Mouse (Mus musculus): ENCODE measurements at regions not wholly inside any gene's neighbourhood (a gene's known extent, or its start where the extent isn't known, plus 50 kb on each side); places are given as distances from the start of the nearest gene placed in this dataset.
A peak's percentile ranks its signal among the peaks of the same experiment; 100 is the strongest.
"Not testable (repeated sequence)": the region's sequence is repeated elsewhere in the genome, so short reads cannot be mapped to it uniquely, and the experiment has no call there.

DNA sequence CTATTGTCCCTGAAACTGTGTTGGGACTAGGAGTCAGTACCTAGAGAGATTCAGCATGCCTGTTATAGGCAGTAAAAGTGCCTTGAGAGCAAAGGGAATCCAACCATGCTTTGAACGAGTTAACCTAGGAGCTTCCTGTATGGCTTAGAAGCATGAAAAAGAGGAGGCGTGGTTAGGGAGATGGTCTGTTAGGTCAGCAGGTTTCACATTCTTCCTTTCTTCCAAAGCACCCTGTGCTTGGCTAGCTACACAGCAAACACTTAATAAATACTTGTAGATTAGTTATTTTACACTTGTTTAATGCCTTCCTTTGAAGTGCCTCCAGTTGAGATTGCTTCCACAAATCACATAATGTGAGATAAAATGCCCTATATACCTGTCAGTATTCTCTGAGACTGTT lies 284.9 kb upstream of the Adgra3 start:
- DNase-seq (ENCODE audit: low read depth), result no peak

DNA sequence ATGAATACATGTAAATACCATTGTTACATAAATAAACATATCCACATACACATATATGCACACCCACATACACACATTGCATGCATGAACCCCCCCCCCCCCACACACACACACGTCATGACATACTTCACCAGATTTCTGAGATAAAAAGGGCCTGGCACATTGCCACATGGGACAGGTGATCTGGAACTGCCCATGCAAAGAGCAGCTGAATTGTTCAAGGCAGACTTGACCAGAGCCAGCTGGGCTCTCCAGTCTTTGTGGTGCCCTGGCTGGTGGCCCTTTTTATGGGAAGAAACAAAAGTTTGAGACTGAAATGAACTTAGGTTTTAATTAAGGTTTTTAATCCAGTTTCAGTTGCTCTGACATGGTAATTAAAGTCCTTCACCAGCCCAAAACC lies 250.7 kb upstream of the Adgra3 start:
- no peak for DNase-seq (ENCODE audit: low read depth)

DNA sequence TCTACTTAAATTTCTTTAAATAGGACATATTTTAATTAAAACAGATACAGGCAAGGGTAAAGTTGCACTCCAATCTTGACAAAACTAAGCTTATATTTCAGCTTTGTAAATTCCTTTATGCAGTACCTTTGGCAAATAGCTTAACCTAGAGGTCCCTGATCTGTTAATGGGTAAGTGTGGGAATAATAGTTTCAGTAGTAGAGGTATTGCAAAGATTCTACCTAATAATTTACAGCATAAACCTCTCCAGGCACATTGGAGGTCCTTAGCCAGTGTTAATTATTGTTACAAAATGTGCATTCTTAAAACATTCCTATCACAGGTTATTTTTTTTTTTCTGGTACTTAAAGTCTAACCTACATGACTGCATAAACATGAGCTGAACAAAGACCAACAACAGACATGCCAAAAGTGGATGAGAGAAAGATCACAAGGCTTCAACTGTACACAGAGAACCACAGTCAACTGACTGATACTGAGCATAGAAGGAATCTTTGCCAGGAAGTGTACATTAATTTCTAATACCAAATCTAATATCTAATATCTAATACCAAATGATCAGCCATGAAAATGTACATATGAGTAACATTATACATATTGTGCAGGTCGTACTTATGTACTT lies 245.2 kb upstream of the Adgra3 start:
- no peak for DNase-seq (ENCODE audit: low read depth)

DNA sequence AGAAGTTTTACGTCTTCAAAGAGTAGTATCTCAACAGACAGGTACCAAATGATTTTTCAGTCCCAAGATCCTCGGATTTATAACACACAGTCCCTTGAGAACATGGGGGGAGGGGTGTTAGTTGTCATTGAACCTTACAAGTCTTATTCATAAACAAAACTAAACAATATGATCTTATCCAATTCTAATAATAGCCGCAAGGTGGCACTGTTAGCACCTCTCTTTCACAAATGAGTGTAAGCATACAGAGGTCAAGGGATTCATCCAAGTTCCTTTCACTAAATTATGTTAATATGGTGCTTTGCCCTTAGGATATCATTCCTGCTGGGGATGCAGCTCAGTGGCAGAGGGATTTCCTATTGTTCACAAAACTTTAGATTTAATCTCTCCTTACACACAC lies 235.0 kb upstream of the Adgra3 start:
- DNase-seq (ENCODE audit: low read depth), result peak; percentile 36

DNA sequence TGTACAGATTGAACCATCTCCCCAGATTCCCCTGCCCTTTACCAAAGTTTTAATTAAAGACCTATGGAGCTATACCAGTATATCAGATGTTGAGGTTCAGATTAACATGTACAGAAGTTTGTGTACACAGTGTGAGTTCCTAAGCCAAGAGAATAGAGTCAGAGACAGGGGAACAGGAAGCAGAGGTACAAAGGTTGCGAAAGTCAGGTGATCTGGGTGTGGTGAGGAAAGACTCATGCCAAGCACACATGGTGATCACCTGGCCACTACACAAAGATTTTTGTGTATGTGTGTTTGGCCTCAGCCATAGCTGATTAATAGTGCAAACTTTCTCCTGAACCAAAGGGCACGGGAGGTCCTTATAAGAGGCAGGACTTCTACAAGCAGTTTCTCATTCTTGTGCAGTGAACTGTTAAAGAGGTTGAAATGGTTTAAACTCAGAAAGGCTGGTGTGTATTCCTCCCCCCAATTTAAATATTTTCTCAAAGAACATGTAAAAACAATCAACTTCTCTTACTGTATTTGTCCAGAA lies 232.1 kb upstream of the Adgra3 start:
- no peak for DNase-seq (ENCODE audit: low read depth)

DNA sequence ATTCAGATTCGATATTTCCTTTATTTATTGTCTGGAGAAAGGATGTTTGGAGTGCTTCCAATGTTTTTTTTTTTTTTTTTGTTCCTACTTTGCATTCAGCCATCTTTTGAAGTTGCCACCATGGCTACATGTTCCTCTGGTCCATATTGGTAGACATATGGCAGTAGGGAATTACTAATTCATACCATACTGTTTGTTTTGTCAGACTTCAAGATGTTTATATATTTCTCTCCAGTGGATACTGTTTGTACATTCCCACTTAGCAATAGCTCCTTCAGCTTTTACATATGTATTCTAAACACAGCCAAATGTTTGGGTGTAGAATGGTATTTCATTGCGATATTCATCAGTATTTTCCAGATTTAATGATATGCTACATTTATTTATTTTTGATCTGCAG lies 201.6 kb upstream of the Adgra3 start:
- DNase-seq (ENCODE audit: low read depth), result no peak

DNA sequence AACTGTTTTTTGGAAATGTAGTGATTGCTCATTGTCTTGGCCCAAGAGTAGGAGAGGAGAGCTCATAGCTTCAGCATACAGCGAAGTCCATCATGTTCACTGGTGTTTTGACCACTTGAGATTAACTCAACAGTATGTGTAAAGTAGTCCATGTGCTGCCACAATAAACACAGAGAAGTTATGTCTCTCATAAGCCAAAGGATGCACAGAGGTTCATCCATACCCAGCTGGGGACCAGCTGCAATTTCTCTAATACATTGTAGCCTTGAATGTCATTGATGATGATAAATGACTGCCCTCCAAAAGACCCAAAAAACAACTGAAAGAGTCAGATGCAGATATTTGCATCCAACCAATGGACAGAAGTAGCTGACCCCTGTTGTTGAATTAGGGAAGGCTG lies 199.2 kb upstream of the Adgra3 start:
- DNase-seq (ENCODE audit: low read depth), result no peak

DNA sequence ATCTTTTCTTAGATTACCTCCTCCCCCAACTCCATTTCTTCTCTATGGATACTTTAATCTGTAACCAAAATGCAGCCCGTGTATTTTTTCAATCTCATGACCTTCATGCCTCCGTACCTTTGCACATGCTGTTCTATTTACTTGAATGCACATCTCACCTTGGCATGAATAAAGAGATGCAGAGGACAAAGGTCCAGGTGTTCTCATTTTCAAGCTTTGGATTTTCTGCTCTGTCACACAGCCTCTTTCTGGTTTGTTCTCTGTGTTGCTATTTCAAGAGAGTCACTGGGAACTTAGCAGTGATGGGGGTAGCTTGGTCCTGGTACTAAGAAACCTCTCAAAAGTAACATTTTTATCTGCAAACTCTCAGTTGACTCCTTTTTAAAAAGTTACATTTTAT lies 175.3 kb upstream of the Adgra3 start:
- DNase-seq (ENCODE audit: low read depth), result no peak

DNA sequence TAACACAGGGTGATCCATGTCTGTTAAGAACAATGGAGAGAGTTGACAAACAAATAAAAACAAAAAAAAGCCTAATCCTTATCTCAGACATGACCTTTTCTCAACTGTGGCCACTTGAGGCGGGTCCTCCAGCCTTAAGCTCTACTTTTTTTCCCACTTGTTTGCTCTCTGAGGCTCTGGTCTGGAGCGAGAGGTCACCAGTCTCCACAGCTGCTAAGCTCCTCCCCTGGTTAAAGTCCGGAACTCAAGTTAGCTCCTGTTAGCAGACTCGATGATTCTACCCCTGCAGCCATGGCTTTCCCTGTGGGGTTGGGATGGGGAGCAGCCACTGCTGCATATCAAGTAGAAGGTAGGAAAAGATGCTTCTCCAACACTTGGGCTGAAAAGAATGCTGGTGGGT lies 158.2 kb upstream of the Adgra3 start:
- no peak for DNase-seq (ENCODE audit: low read depth)

DNA sequence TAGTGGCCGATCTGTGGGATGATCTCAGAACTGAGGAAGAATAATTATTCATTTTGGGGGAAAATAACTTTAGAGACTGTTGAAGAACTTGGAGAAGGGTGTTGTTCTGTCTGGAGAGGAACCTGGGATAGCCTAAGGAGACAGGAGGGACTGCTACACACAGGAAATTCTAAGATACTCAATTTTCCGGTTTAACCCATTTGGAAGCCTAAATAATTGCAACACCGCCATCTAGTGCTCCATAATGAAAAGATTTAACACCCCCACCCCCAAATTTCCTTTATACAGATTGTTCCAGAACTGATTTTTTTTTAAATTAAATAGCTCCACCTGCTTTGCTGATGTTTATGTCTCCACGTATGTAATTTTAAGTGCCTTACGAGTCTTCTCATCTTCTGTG lies 157.2 kb upstream of the Adgra3 start:
- DNase-seq (ENCODE audit: low read depth), result peak; percentile 52

DNA sequence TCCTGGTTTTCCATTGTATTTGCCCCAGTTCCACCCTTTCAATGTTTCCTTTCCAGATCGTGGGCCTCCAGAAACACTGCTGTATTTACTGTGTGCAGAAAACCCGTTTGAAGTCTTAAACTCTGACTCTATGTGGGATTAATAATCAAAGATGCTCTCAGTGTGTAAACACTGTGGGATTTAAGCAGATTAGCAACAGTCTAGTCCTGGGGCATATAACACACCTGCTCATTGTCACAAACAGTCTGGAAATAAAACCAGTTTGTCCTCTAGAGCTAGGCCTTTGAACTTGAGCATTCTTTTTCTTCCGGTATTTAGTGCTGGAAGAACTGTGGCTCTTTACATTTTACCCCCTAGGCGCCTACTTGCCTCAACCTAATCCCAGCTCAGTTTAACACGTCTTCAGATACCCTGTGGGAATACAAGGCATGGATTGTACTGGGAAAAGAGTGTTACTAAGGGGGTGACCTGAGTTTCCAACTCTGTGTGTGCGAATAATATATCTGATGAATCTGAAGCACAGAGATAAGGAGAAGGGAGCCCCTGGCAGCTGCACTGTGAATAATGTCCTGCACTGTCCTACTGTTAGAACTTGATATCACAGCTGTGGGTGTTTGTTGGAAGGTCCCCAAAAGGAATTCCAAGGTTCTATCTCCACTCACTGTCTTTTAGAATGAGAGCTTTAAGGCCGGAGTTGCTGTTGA lies 143.7 kb upstream of the Adgra3 start:
- DNase-seq (ENCODE audit: low read depth), result no peak

DNA sequence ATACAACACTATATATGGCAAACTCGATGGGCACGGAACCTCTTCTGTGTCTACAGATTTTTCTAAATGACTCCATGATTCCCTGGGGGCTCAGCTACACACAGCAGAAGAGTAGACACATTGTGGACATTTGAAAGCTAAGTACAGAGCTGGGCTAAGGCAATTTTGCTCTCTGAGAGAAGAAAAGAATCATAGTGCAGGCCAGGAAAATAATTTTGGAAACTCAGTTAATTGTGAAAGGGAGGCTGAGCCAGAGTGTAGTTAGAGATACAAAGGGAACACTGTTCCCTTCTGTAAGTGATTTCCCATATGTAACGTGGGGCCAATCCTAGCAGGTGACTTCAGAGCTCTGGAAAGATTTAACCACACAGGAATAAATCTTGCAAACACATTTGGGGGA lies 137.6 kb upstream of the Adgra3 start:
- no peak for DNase-seq (ENCODE audit: low read depth)

DNA sequence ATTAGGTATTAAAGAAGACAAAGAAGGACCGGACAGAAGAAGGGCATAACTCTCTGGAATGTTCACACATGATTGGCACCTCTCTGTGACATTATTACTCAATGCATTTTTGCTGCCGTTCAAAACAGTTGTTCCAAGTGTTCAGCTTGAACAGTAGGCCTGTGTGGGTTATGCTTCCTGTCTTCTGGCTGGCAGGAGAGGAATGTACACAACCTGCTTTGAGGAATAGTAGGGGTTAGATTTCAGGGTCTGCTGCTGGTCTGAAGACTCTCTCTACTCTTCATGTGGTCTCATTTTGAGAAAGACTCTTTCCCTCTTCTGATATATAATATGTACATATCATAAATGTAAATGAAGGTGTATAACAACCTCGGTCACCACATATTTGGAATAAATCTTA lies 137.2 kb upstream of the Adgra3 start:
- no peak for DNase-seq (ENCODE audit: low read depth)

DNA sequence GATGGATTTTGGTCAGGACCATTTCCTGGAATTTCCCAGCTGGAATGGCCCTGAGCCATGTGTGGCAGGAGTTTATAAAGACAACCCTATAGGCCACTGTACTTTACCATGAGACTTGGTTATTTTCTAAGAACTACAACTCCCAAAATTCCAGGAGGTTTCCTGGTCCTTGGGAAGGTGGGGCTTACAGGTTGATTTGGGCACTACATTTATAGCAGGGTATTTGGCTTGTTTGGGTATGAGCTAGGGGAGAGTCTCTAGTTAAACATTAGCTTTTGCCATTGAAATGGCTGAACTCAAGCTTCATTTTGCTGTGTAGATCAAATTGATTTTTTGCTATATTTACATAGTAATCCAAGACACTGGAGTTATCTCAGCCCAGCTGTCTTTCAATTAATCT lies 130.6 kb upstream of the Adgra3 start:
- no peak for DNase-seq (ENCODE audit: low read depth)

DNA sequence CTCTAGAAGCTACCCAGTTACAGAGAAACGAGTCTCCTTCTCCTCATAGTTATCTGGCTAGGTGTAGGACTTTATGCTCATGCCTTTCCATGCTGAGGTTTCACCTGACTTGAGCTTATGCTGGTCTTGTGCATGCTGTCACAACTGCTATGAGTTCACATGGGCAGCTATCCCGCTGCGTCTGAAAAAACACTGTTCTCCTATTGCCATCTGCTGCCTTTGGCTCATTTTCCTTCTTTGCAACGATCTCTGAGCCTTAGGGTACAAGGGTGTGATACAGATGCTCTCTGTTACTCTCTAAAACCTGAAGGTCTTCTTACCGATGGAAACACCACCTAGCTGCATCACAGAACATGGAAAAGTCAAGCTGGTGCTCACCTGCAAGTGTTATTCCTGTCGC lies 123.9 kb upstream of the Adgra3 start:
- no peak for DNase-seq (ENCODE audit: low read depth)

DNA sequence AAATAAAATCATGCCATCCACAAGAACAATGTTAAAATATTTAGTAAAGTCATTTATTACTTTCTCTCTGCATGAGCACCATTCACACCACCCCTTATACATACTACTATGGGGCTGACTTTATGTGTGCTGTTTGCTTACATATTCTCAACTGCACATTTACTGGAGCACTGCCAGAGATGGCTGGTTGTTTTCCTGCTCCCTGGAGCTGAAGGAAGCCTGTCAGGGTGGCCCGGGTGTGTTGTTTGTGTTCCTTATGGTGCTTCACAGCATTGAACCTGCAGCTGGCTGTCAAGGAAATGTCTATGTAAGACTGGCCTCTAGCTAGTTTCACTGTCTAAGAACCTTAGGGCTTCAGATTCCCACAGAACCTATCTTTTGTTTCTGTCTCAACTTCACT lies 97.8 kb upstream of the Adgra3 start:
- DNase-seq (ENCODE audit: low read depth), result no peak

DNA sequence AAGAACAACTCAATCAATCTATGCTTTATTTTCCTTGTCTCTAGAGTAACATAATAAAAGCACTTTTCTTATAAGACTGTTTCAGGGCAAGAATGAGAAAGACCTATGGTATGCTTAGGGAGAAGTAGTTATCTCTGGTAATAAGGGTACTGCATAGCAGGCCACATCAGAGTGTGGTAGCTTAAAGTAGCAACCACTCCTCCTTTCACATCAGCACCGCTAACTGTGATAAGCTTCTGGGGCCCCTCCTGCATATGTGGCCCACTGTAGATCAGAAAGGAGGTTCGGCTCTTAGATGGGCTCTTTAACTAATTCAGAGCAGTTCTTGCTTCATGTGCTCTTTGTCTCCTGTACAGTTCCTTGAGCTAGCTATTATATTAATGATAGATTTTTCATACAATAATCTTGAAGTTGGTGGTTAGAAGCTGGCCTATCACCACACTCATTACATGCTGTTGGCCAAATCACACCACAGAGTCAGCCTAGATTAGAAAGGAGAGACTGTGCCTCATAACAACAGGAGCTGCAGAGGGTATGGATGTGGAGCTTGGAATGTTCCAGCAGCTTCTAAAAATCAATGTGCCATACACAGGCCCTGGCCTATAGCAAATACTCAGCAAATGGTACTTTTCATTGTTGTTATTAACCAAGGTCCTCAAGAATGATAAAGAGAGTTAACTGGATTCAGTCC lies 96.5 kb upstream of the Adgra3 start:
- not testable (repeated sequence) for DNase-seq (ENCODE audit: low read depth)

DNA sequence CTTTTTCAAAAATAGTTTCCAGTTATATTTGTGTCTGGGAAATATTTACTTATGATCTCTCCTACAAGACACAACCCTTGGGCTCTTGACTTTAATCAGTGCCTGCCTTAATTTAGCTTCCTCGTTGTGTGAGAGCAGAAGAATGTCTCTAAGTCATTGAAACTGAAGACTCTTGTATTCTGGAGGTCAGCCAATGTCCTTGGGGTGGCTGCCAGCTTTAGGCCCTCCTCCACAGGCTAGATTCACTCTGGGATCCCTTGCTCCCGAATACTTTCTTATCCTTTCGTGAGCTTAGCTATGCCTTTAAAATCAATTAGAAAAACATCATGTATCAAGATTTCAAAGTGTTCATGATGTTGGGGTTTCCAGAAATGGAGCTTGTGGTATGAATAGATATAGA lies 88.1 kb upstream of the Adgra3 start:
- peak; percentile 2 for DNase-seq (ENCODE audit: low read depth)

DNA sequence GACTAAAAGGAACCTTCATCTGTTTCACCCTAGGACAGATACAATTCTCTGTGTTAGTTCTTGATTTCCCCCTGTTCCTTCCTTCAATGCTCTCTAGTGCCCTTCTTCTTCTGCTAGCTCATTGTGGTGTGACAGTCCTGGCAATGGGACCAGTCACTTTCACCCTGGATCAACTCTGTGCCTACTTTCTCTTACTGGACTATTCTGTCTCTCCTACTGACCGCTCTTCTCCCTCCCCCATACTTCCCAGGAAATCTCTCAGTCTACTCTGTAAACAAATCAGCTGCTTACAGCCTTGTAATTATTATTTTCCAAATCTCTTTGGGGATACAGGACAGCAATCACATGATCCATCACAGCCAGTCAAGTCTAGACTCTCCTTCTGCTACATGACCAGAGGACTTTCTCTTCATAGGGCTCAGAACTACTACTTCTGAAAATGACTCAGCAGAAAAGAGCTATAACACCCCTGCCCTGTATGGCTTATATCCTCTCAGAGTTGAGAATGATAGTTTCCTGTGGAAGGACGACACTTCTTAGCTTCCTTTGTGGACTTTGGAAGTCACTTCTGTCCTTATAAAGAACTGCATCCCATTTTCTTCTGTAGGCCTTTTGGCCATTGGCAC lies 86.8 kb upstream of the Adgra3 start:
- DNase-seq (ENCODE audit: low read depth), result no peak

DNA sequence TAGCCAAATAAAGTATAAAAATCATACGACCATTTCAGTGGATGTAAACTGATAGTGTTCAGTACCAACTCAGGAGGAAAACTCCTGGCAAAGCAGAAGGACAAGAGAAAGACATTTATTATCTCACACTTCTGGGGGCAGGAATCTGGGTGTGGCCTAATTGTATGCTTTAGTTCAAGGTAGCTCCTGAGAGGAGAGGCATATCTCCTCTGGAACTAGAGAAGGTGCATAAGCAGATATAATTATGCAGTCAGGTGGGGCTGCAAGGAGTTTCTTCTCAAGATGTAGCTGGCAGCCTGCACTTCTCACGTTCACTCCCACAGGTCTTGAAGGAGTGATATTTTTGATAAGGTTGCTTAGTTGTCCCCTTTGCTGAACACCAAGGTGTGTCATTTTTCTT lies 71.4 kb upstream of the Adgra3 start:
- no peak for DNase-seq (ENCODE audit: low read depth)

DNA sequence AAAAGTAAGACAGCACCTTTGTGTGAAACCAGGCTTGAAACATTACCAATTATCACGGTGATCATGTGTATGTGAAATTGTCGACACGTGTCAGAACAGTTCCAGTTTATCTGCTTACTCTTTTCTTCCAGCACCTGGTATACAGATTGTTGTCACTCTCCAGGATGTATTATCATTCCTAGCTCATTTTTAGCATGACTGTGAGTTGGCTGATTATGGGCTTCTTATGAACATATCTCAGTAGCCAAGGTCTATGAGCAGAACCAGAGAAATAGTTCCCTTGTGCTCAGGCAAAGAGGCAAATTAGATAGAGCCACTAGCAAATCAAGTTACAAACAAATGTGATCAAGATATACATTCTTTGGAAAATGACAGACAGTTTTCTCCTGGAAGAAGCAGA lies 70.2 kb upstream of the Adgra3 start:
- no peak for DNase-seq (ENCODE audit: low read depth)

DNA sequence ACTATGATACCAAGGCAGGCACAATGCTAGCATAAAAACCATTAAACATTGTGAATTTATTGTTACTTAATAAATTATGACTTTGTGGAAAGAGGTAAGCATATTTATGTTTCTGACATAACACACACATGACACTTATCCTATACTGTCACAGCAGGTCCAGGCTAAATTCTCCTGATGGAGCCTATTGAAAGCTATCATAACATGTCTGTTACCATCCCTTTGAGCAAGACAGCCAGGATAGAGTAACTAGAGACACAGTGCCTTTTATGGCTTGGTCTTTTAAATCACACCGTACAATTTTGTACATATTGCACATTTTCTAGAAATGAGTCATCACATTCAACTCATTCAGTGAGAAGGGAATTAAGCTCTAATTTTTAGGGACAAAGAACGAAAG lies 67.8 kb upstream of the Adgra3 start:
- no peak for DNase-seq (ENCODE audit: low read depth)

DNA sequence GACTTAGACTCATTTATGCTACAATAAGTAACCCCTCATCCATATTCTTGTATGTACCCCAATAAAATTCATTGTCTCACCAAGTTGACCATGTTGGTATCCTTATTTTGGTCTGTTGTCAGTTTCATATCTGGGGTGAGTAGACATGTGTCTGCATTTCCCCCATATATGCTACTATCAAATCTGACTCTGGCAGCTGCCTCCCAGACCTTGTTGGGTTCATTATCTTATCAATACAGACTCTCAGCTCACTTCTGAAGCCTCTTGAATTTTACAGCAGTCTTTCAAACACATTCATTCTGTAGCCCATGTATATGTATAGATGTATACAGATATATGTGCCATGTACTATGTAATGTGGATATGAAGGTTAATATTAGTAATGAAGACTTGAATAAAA lies 67.4 kb upstream of the Adgra3 start:
- no peak for DNase-seq (ENCODE audit: low read depth)
